13 mouse cellular contexts compared by ENCODE assay signal in the genomic region with DNA sequence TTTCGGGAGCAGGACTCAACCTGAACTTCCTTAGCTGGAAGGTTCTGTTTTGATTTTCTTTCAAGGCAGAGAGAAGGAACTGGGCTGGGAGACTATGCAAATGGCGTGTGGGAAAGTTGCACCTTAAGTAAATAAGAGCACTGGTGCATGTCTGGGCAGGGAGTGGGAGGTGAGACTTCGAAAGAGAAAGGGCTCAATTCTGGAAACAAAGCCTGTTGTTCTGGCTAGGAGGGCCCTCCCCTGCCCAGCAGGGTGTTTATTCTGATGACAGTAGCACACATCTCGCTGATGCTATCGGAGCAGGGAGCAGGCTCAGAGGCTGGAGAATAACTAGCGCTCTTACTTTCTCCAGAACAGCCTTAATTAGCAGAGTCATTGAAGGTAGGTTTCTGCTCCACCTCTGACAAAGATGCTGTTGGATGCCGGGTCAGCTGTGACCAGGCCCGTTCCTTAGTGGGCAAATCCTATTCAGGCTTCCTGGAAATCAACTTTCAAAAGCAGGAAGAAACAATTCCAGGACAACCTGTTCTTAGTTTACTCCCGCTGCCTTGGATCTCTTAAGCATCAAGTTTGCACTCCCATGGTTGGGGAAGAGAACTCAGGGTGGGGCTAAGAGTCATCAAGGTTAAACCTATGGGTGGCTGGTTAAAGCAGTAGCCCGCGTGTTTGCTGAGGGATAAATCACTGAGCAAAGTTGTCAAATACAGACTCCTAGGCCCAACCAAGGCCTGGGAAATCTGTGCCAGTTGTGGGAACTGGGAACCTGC. TPM values are rescaled to one million over a fixed set of nuclear protein-coding genes. Genes with fewer than 3 reads are reported as not detected.
A peak's percentile ranks its signal among the peaks of the same experiment; 100 is the strongest.
DNase-seq lines count a peak whose midpoint lies in the region; ATAC-seq and TF ChIP-seq lines count a peak whose summit lies in the region.
"Had no signal": no experiment of that assay in that cellular context is flagged by ENCODE, and none has a peak within 500 bp of the region (broad histone marks: within the 10 kb centered on the region; RNA-seq: fewer than 3 reads in every experiment).

No protein-coding gene starts in this region.

- peak overlapping the region; percentile 53 for H3K27ac ChIP-seq in forebrain, embryonic 12.5 days
- H3K27ac ChIP-seq in forebrain, postnatal 0 days (ENCODE audit: low read depth, low read length): no peak overlapping the region
- no peak overlapping the region for H3K27ac ChIP-seq in lung, postnatal 0 days (ENCODE audit: low read length)
- H3K27ac ChIP-seq in ES-E14 (ENCODE audit: insufficient read depth, low read depth, low read length, poor library complexity, severe bottlenecking): peak overlapping the region; percentile 74
- no peak overlapping the region for H3K27ac ChIP-seq in intestine, embryonic 15.5 days
- H3K27ac ChIP-seq: liver, embryonic 14.5 days; macrophage had no signal

- DNase-seq in forebrain, postnatal 0 days: no peak
- peak; percentile 51 for DNase-seq in lung, postnatal 25 days (ENCODE audit: low spot score)
- DNase-seq in lung, postnatal 0 days (ENCODE audit: low spot score): no peak
- DNase-seq in ES-E14 (ENCODE audit: low read depth, low spot score): peak; percentile 72
- DNase-seq in thymus, postnatal 0 days (ENCODE audit: low spot score): no peak
- DNase-seq in adrenal gland, postnatal 25 days: no peak
- DNase-seq: cerebellum, postnatal 14 days; heart, adult 11 months had no signal

- H3K4me3 ChIP-seq in forebrain, embryonic 12.5 days (replicated peaks): no peak overlapping the region
- no peak overlapping the region for H3K4me3 ChIP-seq in forebrain, postnatal 0 days (ENCODE audit: low read depth, low read length)
- H3K4me3 ChIP-seq in lung, postnatal 0 days (ENCODE audit: low read depth, low read length): no peak overlapping the region
- H3K4me3 ChIP-seq in ES-E14 (ENCODE audit: insufficient read depth in 1 of 2, low read depth in 1 of 2, low read length in 2 of 2, poor library complexity in 1 of 2, severe bottlenecking in 1 of 2): peak overlapping the region in 1 of 2 experiments; percentile 14; a peak in 1 of 4 replicates
- no peak overlapping the region for H3K4me3 ChIP-seq in intestine, embryonic 15.5 days (replicated peaks)

- no peak overlapping the region for H3K9ac ChIP-seq in forebrain, embryonic 12.5 days
- H3K9ac ChIP-seq in forebrain, postnatal 0 days: no peak overlapping the region
- no peak overlapping the region for H3K9ac ChIP-seq in lung, postnatal 0 days (replicated peaks; ENCODE audit: low read depth)
- no peak overlapping the region; the same call in 1 of the 2 replicates for H3K9ac ChIP-seq in ES-E14 (ENCODE audit: insufficient read depth, low read depth, low read length, poor library complexity, severe bottlenecking)
- H3K9ac ChIP-seq in intestine, embryonic 15.5 days: no peak overlapping the region
- H3K9ac ChIP-seq: liver, embryonic 14.5 days had no signal

- TF ChIP-seq CTCF in forebrain, postnatal 0 days (IDR thresholded peaks at IDR 0.05; ENCODE audit: low read depth): no peak
- TF ChIP-seq CTCF in lung, postnatal 0 days (IDR thresholded peaks at IDR 0.05): no peak

- 15% methylated on average over 11 of the region's 11 CpGs for WGBS in forebrain, embryonic 12.5 days
- WGBS in forebrain, postnatal 0 days: 44% methylated on average over 11 of the region's 11 CpGs
- 55% methylated on average over 11 of the region's 11 CpGs for WGBS in lung, postnatal 0 days
- WGBS in intestine, embryonic 15.5 days: 46% methylated on average over 11 of the region's 11 CpGs

- in situ Hi-C loops in ES-E14 (cut with MboI; ENCODE audit: low sequenced_read_pairs in 2 of 2, unreplicated experiment in 2 of 2): no loop called here

- no peak for TF ChIP-seq EP300 in lung, postnatal 0 days (IDR thresholded peaks at IDR 0.05)

- H3K4me1 ChIP-seq in forebrain, embryonic 12.5 days: peaks cover 77% of the 10 kb centered on the region
- no peaks in the 10 kb centered on the region for H3K4me1 ChIP-seq in forebrain, postnatal 0 days (ENCODE audit: insufficient read depth)
- no peaks in the 10 kb centered on the region for H3K4me1 ChIP-seq in lung, postnatal 0 days (ENCODE audit: insufficient read depth, low read depth, low read length)
- peaks cover 5 to 29% of the 10 kb centered on the region in 2 experiments for H3K4me1 ChIP-seq in ES-E14 (ENCODE audit: control insufficient read depth in 2 of 2, insufficient read depth in 2 of 2, low read length in 2 of 2, poor library complexity in 1 of 2)
- H3K4me1 ChIP-seq in intestine, embryonic 15.5 days (replicated peaks): 0 out of 2 replicates have a peak, but pooled peaks cover 8% of the 10 kb centered on the region

- no peaks in the 10 kb centered on the region for H3K9me3 ChIP-seq in forebrain, embryonic 12.5 days
- no peaks in the 10 kb centered on the region for H3K9me3 ChIP-seq in forebrain, postnatal 0 days (ENCODE audit: low read length)
- no peaks in the 10 kb centered on the region for H3K9me3 ChIP-seq in lung, postnatal 0 days (ENCODE audit: low read length)
- no peaks in the 10 kb centered on the region for H3K9me3 ChIP-seq in ES-E14 (ENCODE audit: control insufficient read depth, insufficient read depth, low read depth, low read length)
- H3K9me3 ChIP-seq in intestine, embryonic 15.5 days: no peaks in the 10 kb centered on the region

- no peak overlapping the region for H3K4me2 ChIP-seq in forebrain, embryonic 12.5 days
- H3K4me2 ChIP-seq in forebrain, postnatal 0 days (ENCODE audit: low read depth): no peak overlapping the region
- no peak overlapping the region for H3K4me2 ChIP-seq in lung, postnatal 0 days (replicated peaks; ENCODE audit: low read depth, low read length)
- H3K4me2 ChIP-seq in intestine, embryonic 15.5 days (replicated peaks): no peak overlapping the region

- H3K27me3 ChIP-seq in forebrain, embryonic 12.5 days: peaks cover 14% of the 10 kb centered on the region; the same call in 1 of the 2 replicates
- H3K27me3 ChIP-seq in forebrain, postnatal 0 days (ENCODE audit: insufficient read depth, low read length): no peaks in the 10 kb centered on the region
- no peaks in the 10 kb centered on the region for H3K27me3 ChIP-seq in lung, postnatal 0 days (replicated peaks; ENCODE audit: insufficient read depth, low read length)
- H3K27me3 ChIP-seq in intestine, embryonic 15.5 days (replicated peaks): no peaks in the 10 kb centered on the region

- peaks cover 16% of the 10 kb centered on the region for H3K36me3 ChIP-seq in forebrain, embryonic 12.5 days (replicated peaks)
- H3K36me3 ChIP-seq in forebrain, postnatal 0 days (ENCODE audit: insufficient read depth): no peaks in the 10 kb centered on the region
- 0 out of 2 replicates have a peak, but pooled peaks cover 4% of the 10 kb centered on the region for H3K36me3 ChIP-seq in lung, postnatal 0 days (ENCODE audit: insufficient read depth, low read length)
- H3K36me3 ChIP-seq in ES-E14 (ENCODE audit: control insufficient read depth, insufficient read depth, low read length, poor library complexity, severe bottlenecking): peaks cover 4% of the 10 kb centered on the region; the same call in 1 of the 2 replicates
- H3K36me3 ChIP-seq in intestine, embryonic 15.5 days: peaks cover 4% of the 10 kb centered on the region

- ATAC-seq in forebrain, embryonic 12.5 days (ENCODE audit: low FRiP score): no peak
- no peak for ATAC-seq in forebrain, postnatal 0 days
- no peak for ATAC-seq in lung, postnatal 0 days
- peak; percentile 64 for ATAC-seq in intestine, embryonic 15.5 days
- ATAC-seq: hindbrain, embryonic 16.5 days had no signal

TF ChIP-seq in ES-E14, 5 proteins besides CTCF, POLR2A, EP300 and RAD21:
- TF ChIP-seq MAFK (IDR thresholded peaks at IDR 0.05; ENCODE audit: insufficient read depth, low read depth, low read length): no peak
- TF ChIP-seq ZNF384 (IDR thresholded peaks at IDR 0.05; ENCODE audit: low read depth, low read length): no peak
- no peak for TF ChIP-seq CHD2 (IDR thresholded peaks at IDR 0.05; ENCODE audit: low read depth, low read length)
- no peak for TF ChIP-seq ZC3H11A (IDR thresholded peaks at IDR 0.05; ENCODE audit: borderline replicate concordance, low read depth, low read length)
- TF ChIP-seq HCFC1 (IDR thresholded peaks at IDR 0.05; ENCODE audit: borderline replicate concordance, insufficient read depth, low read length): no peak

RNA-seq across cellular contexts. Expression of a gene that starts 18.0 kb away (rescaled TPM):
- 20.5 and 21.2 TPM in 2 replicates for polyA plus RNA-seq in forebrain, embryonic 12.5 days (2016; fragmentation: Nextera tagmentation; extraction: Ambion mirVana)
- 4.9 and 10.3 TPM in 2 replicates for total RNA-seq in forebrain, postnatal 0 days (2014; rRNA removed)
- polyA plus RNA-seq in forebrain, postnatal 0 days (2015; fragmentation: Nextera tagmentation; extraction: Ambion mirVana): 2.7 and 4.1 TPM in 2 replicates
- 14.8 and 15.4 TPM in 2 replicates for polyA plus RNA-seq in lung, postnatal 0 days (2015; fragmentation: Nextera tagmentation; extraction: Ambion mirVana)
- total RNA-seq in ES-E14 (2012; rRNA removed): 32.1 and 42.4 TPM in 2 replicates
- polyA plus RNA-seq in intestine, embryonic 15.5 days (2015; fragmentation: Nextera tagmentation; extraction: Ambion mirVana): 15.8 and 18.3 TPM in 2 replicates
- 3.5 and 4.2 TPM in 2 replicates for polyA plus RNA-seq in thymus, postnatal 0 days (2015; fragmentation: Nextera tagmentation; extraction: Ambion mirVana)
- total RNA-seq in adrenal gland, postnatal 25 days (2021): 12.1 and 14.9 TPM in 2 replicates

Comparison
In these comparisons a context has a peak if more than half of its experiments do, and no peak if none do; other contexts are left out.
1. H3K27ac ChIP-seq: peak in forebrain, embryonic 12.5 days (single experiment) and ES-E14 (single experiment); none in forebrain, postnatal 0 days (single experiment), lung, postnatal 0 days (single experiment) and intestine, embryonic 15.5 days (single experiment).
2. DNase-seq: peak in lung, postnatal 25 days (single experiment) and ES-E14 (single experiment); none in forebrain, postnatal 0 days (single experiment), lung, postnatal 0 days (single experiment), thymus, postnatal 0 days (single experiment) and adrenal gland, postnatal 25 days (single experiment).